Mouse (Mus musculus) spleen, adult 2 months (tissue): ENCODE measurements around the gene Kcnmb3.

Experiments
- CTCF ChIP-seq: fragments of 200-500 bp; IDR thresholded peaks from 2 replicates; pipeline ENCODE4 v1.5.1; 2011; ENCODE audit warnings: mild to moderate bottlenecking, inconsistent platforms; ENCODE audit not compliant: insufficient read depth, insufficient read length, insufficient replicate concordance; ENCODE audit errors: extremely low read depth
- POLR2A ChIP-seq: fragments of 200-500 bp; IDR thresholded peaks from 2 replicates; pipeline ENCODE4 v1.6.1; 2011; ENCODE audit warnings: low read depth, low read length, inconsistent platforms

- no peak for TF ChIP-seq CTCF
- TF ChIP-seq POLR2A, result no peak
Observed at GRCm38 (mm10) chr3:32527181-32527580, 35.1 kb upstream of the Kcnmb3 start.
